Mouse (Mus musculus): ENCODE measurements around the gene Acp7. TPM values are rescaled to one million over a fixed set of nuclear protein-coding genes. Genes with fewer than 3 reads are reported as not detected.

The Acp7 gene
- polyA plus RNA-seq, 1 experiment from 2014 or later: not detected

DNA sequence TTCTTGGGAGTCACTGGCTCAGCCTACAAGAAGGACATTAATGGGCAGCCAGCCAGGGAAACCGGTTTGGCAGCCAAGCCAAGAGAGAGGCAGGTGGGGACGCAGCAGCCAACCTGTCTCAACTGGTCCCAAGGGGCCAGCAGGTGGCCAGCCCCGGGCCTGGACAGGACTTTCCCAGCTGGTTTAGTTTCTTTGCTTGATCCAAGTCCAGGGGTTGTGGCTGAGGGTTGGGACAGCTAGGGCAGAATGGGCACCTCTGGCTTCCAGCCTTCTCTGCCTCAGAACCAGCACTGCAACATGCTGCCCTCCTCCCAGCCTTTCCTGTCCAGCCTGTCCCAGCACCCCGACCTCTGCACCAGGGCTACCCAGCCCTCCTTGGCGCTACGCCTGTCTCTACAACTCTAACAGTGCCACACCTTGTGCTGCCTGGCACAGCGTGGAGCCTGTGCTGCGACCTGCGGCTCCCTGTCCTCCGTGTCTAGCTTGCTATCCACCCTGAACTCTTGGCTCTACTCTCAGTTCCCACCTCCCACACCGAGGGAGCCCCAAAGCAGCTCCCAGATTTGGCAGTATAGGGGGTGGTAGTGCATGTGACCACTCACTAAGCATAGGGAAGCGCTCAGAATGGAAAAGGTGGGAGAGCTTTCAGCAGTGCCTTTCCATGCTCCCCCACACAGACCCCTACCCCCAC is 60.7 kb downstream of the Acp7 start:
- H3K36me3 ChIP-seq: peaks cover 30% of the 10 kb centered on the region
- H3K4me3 ChIP-seq: no peak overlapping the region
- H3K4me2 ChIP-seq (replicated peaks): no peak overlapping the region
- no peak overlapping the region for H3K27ac ChIP-seq (replicated peaks)
- ATAC-seq (ENCODE audit: low FRiP score, low read depth): no peak
- no peaks in the 10 kb centered on the region for H3K9me3 ChIP-seq
- peaks cover 7% of the 10 kb centered on the region; the same call in 1 of the 2 replicates for H3K4me1 ChIP-seq
- H3K9ac ChIP-seq (replicated peaks): no peak overlapping the region
- WGBS: 80% methylated on average over 12 of the region's 12 CpGs
- H3K27me3 ChIP-seq: no peaks in the 10 kb centered on the region

DNA sequence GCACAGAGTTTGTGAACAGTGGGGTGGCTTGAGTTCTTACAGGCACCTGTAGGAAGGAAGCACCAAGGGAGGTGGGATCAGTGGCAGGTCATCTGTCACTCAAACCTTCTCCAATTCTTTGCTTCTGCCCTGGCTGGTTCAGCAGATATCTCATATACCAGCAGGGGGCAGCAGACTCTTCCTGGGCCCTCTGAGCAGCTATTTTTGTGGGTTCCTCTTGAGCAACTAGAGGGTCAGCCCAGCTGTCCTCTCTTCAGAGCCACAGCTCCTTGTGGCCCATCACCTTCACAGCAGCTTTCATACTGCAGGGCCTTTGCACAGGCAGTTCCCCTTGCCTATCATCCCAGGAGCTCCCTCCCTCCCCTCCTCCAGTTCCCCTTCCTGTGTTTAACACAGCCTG is 62.9 kb downstream of the Acp7 start:
- Histone ChIP-seq H3K4me3 (no peak overlapping the region), H3K4me2 (replicated peaks) (no peak overlapping the region), H3K27ac (replicated peaks) (no peak overlapping the region), H3K4me1 (peaks cover 7% of the 10 kb centered on the region; the same call in 1 of the 2 replicates), H3K9ac (replicated peaks) (no peak overlapping the region), H3K27me3 (no peaks in the 10 kb centered on the region), H3K36me3 (peaks cover 49% of the 10 kb centered on the region), H3K9me3 (no peaks in the 10 kb centered on the region)
- ATAC-seq (ENCODE audit: low FRiP score, low read depth): no peak

DNA sequence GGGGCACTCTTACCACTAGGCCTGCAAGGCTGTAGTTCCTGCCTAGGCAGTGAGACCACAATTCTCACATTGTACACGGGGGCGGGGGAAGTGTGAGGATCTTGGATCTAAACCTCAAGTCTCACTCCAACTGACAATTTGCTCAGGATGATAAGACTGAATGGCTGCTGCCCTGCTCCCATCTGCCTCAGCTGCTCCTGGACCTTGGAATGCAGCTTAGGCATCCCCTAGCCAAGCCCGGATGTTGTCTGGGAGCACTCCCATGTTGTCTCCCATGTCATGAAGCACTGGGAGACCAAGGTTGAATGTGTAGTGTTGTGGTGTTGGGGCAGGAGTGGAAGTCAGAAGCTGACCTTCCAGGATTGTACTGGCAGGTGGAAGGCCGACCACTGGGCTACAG is 63.6 kb downstream of the Acp7 start:
- WGBS: 90% methylated on average over 4 of the region's 4 CpGs
- no peak overlapping the region for H3K27ac ChIP-seq (replicated peaks)
- H3K4me2 ChIP-seq (replicated peaks): no peak overlapping the region
- H3K9ac ChIP-seq (replicated peaks): no peak overlapping the region
- H3K36me3 ChIP-seq: peaks cover 56% of the 10 kb centered on the region
- ATAC-seq (ENCODE audit: low FRiP score, low read depth): no peak
- H3K9me3 ChIP-seq: no peaks in the 10 kb centered on the region
- H3K27me3 ChIP-seq: no peaks in the 10 kb centered on the region
- H3K4me1 ChIP-seq: peaks cover 7% of the 10 kb centered on the region; the same call in 1 of the 2 replicates
- no peak overlapping the region for H3K4me3 ChIP-seq

DNA sequence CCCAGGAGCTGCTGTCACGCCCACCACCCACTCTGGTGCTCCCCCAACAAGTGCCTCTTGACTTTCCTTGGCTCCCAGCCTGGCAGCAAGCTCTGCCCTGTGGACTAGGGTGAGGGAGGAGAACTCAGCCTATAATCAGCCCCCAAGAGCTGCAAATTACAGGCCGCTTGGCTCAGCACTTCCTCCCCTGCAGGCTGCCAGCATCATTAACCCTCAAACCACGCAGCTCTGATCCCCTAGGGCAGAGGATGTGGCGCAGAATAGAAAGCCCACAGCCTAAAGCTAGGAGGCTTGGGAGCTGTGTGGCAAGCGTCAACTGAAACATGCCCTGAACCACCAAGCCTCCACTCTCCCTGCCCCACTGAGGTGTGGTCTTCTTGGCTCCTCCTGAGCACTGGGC is 65.7 kb downstream of the Acp7 start:
- Histone ChIP-seq H3K9ac (replicated peaks) (no peak overlapping the region), H3K27me3 (no peaks in the 10 kb centered on the region), H3K4me1 (no peaks in the 10 kb centered on the region), H3K27ac (replicated peaks) (no peak overlapping the region), H3K36me3 (peaks cover 71% of the 10 kb centered on the region), H3K9me3 (no peaks in the 10 kb centered on the region), H3K4me3 (no peak overlapping the region), H3K4me2 (replicated peaks) (no peak overlapping the region)
- 93% methylated on average over 5 of the region's 5 CpGs for WGBS
- ATAC-seq (ENCODE audit: low FRiP score, low read depth): no peak

DNA sequence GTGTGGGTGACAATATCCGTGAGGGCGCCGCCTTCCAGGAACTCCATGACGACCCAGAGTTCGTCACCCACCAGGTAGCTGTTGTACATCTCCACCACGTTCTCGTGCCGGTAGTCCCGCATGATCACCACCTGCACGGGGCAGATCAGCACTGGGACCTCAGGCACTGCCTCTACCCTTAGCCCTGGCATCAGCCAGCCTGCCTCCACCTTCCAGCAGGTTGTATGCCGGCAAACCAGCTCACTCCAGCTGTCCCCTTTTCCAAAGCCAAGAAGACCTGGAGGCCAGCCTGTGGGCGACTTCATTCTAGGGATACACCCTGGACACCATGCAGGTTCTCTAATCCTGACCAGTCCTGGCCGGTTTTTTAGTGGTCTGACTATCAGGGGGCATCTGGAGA is 68.2 kb downstream of the Acp7 start:
- Histone ChIP-seq H3K4me1 (no peaks in the 10 kb centered on the region), H3K27me3 (no peaks in the 10 kb centered on the region), H3K4me3 (no peak overlapping the region), H3K36me3 (peaks cover 87% of the 10 kb centered on the region), H3K9ac (replicated peaks) (no peak overlapping the region), H3K27ac (replicated peaks) (no peak overlapping the region), H3K4me2 (replicated peaks) (no peak overlapping the region), H3K9me3 (no peaks in the 10 kb centered on the region)
- no peak for ATAC-seq (ENCODE audit: low FRiP score, low read depth)
- 96% methylated on average over 13 of the region's 13 CpGs for WGBS

DNA sequence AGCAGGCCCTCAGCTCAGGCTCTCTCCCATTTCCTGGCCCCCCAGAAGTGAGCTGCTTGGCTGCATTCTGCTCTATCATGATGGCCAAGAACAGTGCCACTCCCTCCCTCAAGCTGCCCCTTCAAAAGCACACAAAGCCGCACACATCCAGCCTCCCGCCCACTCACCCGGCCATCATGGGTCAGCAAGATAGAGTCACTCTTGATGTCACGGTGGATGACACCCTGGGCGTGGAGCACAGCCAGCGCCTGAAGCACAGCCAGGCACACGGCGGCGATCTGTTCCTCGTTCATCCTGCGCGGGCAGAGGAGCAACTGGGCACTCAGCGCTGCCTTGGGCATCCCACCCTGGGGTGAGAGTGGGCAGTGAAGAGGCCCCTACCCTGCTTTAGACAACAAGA is 68.8 kb downstream of the Acp7 start:
- Histone ChIP-seq H3K4me2 (replicated peaks) (no peak overlapping the region), H3K9me3 (no peaks in the 10 kb centered on the region), H3K4me3 (no peak overlapping the region), H3K36me3 (peaks cover 81% of the 10 kb centered on the region), H3K9ac (replicated peaks) (no peak overlapping the region), H3K4me1 (no peaks in the 10 kb centered on the region), H3K27me3 (no peaks in the 10 kb centered on the region), H3K27ac (replicated peaks) (no peak overlapping the region)
- 94% methylated on average over 13 of the region's 13 CpGs for WGBS
- no peak for ATAC-seq (ENCODE audit: low FRiP score, low read depth)

DNA sequence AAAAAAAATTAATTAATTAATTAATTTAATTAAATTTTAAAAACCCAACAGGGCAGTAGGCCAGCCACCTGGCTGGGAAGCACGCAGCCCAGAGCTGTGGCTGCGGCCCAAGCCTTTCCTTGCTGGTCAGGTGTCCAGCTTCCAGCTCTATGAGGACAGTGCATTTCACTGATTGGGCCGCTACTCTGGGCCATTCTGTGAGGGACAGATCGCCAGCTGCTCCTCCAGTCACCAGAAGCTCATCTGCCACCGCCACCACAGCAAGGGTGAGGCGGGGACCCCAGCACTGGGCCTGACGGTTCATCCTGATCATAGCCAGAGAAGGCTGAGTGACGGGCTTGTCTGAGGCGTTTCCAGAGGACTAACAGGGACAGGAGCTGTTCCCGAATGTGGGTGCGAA is 69.2 kb downstream of the Acp7 start:
- ATAC-seq (ENCODE audit: low FRiP score, low read depth): no peak
- WGBS: 90% methylated on average over 11 of the region's 11 CpGs

DNA sequence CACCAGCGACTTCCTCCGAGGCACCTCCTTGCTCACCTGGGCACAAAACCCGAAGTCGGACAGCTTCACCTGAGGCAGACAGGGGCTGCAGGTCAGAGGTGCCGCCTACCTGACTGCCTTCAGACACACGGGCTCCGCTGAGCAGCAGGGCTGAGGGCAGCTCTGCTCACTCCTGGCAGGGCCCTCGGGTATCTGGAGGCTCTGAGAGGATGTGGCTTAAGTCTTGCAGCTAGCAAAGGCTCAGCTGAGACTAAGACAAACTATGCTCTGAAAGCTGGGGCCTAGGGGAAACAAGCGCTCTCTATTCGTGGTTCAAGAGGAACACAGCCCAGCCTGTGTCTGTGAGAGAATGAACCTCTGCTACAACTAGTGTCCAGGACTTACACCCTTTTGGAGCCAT is 70.3 kb downstream of the Acp7 start:
- Histone ChIP-seq H3K36me3 (peaks cover 66% of the 10 kb centered on the region), H3K4me2 (replicated peaks) (no peak overlapping the region), H3K4me1 (peaks cover 5% of the 10 kb centered on the region; the same call in 1 of the 2 replicates), H3K27me3 (no peaks in the 10 kb centered on the region), H3K4me3 (no peak overlapping the region), H3K27ac (replicated peaks) (no peak overlapping the region), H3K9me3 (no peaks in the 10 kb centered on the region), H3K9ac (replicated peaks) (no peak overlapping the region)
- ATAC-seq (ENCODE audit: low FRiP score, low read depth): no peak
- WGBS: 94% methylated on average over 10 of the region's 10 CpGs

More for the DNA sequence above, 69.2 kb downstream of the Acp7 start:
- Histone ChIP-seq H3K4me3 (no peak overlapping the region), H3K27me3 (no peaks in the 10 kb centered on the region), H3K9ac (replicated peaks) (no peak overlapping the region), H3K4me1 (no peaks in the 10 kb centered on the region), H3K27ac (replicated peaks) (no peak overlapping the region), H3K4me2 (replicated peaks) (no peak overlapping the region), H3K9me3 (no peaks in the 10 kb centered on the region), H3K36me3 (peaks cover 77% of the 10 kb centered on the region)

DNA sequence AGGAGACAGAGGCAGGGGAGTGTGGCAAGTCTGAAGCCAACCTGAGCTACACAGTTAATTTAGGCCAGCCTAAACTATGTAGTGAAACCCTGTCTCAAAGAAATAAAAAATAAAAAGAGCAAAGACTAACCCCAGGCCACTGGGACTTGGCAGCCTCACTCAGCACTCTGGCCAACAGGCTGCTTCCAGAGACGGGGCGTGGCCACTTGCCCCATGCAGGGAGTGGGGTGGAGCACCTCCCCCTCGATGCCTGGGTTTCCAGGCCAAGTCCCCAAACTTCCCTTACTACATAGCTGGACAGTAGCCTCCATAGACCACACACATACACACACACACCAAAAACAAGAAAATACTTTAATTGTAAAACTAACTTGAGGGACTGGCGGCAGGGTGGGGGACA is 72.6 kb downstream of the Acp7 start:
- WGBS: 78% methylated on average over 4 of the region's 4 CpGs
- Histone ChIP-seq H3K4me2 (replicated peaks) (no peak overlapping the region), H3K9ac (replicated peaks) (no peak overlapping the region), H3K27me3 (no peaks in the 10 kb centered on the region), H3K4me3 (no peak overlapping the region), H3K27ac (replicated peaks) (no peak overlapping the region), H3K4me1 (peaks cover 5% of the 10 kb centered on the region; the same call in 1 of the 2 replicates), H3K36me3 (peaks cover 45% of the 10 kb centered on the region), H3K9me3 (no peaks in the 10 kb centered on the region)
- ATAC-seq (ENCODE audit: low FRiP score, low read depth): no peak

DNA sequence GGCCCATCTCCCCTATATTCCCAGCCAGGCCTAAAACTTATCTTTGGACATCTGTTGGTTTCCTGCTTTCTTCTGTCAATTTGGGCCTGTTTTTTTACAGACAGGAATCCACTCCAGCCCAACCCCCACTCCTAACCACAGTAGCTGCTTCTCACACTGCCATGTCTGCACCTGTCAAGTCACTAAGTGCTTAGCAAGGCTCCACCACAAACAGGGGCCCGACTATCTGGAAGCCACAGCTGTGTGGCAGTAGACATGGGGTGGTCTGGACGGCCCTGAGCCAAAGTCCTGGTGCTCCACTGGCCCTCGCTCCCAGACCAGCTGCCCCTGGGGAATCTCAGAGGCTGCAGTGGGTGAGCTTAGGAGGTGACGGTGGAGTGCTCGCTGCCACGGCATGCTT is 73.4 kb downstream of the Acp7 start:
- no peak overlapping the region for H3K4me2 ChIP-seq (replicated peaks)
- no peaks in the 10 kb centered on the region for H3K9me3 ChIP-seq
- H3K36me3 ChIP-seq: peaks cover 37% of the 10 kb centered on the region
- peaks cover 5% of the 10 kb centered on the region; the same call in 1 of the 2 replicates for H3K4me1 ChIP-seq
- 89% methylated on average over 6 of the region's 6 CpGs for WGBS
- no peak overlapping the region; the same call in 1 of the 2 replicates for H3K9ac ChIP-seq (replicated peaks)
- no peak overlapping the region for H3K4me3 ChIP-seq
- no peak overlapping the region for H3K27ac ChIP-seq (replicated peaks)
- no peak for ATAC-seq (ENCODE audit: low FRiP score, low read depth)
- H3K27me3 ChIP-seq: no peaks in the 10 kb centered on the region

Small RNAs within 50 kb of the gene (microRNA-seq; reads per million reads assigned to microRNA genes)
- gene Mir7049: 1.4 reads per million

Other genes starting within 250 kb of the Acp7 start
- 45.3 and 46.9 TPM in 2 replicates for gene Med29, start 238.6 kb downstream of the Acp7 start, polyA plus RNA-seq (2016; fragmentation: Nextera tagmentation; extraction: Ambion mirVana)
- gene Paf1, start 238.4 kb downstream of the Acp7 start, polyA plus RNA-seq (2016; fragmentation: Nextera tagmentation; extraction: Ambion mirVana): 83.2 and 86.0 TPM in 2 replicates
- gene Gmfg, start 193.9 kb downstream of the Acp7 start, polyA plus RNA-seq (2016; fragmentation: Nextera tagmentation; extraction: Ambion mirVana): 6.3 TPM in 2 replicates
- gene Lrfn1, start 179.4 kb downstream of the Acp7 start, polyA plus RNA-seq (2016; fragmentation: Nextera tagmentation; extraction: Ambion mirVana): 9.2 and 13.9 TPM in 2 replicates
- not detected in 2 replicates for gene Ifnl2, start 120.9 kb downstream of the Acp7 start, polyA plus RNA-seq (2016; fragmentation: Nextera tagmentation; extraction: Ambion mirVana)
- not detected in 2 replicates for gene Ifnl3, start 108.5 kb downstream of the Acp7 start, polyA plus RNA-seq (2016; fragmentation: Nextera tagmentation; extraction: Ambion mirVana)
- gene Sycn, start 90.4 kb downstream of the Acp7 start, polyA plus RNA-seq (2016; fragmentation: Nextera tagmentation; extraction: Ambion mirVana): not detected in 2 replicates
- not detected in 2 replicates for gene Nccrp1, start 84.1 kb downstream of the Acp7 start, polyA plus RNA-seq (2016; fragmentation: Nextera tagmentation; extraction: Ambion mirVana)
- 34.1 and 34.8 TPM in 2 replicates for gene Samd4b, start 33.2 kb downstream of the Acp7 start, polyA plus RNA-seq (2016; fragmentation: Nextera tagmentation; extraction: Ambion mirVana)
- 40.4 and 43.5 TPM in 2 replicates for gene Pak4, start 33.1 kb downstream of the Acp7 start, polyA plus RNA-seq (2016; fragmentation: Nextera tagmentation; extraction: Ambion mirVana)
- gene Fbxo27, start 61.5 kb upstream of the Acp7 start, polyA plus RNA-seq (2016; fragmentation: Nextera tagmentation; extraction: Ambion mirVana): 4.9 and 5.3 TPM in 2 replicates
- gene Fbxo17, start 85.5 kb upstream of the Acp7 start, polyA plus RNA-seq (2016; fragmentation: Nextera tagmentation; extraction: Ambion mirVana): 6.7 and 7.2 TPM in 2 replicates
- gene Mrps12, start 110.5 kb upstream of the Acp7 start, polyA plus RNA-seq (2016; fragmentation: Nextera tagmentation; extraction: Ambion mirVana): 117 and 120 TPM in 2 replicates
- 30.7 and 30.9 TPM in 2 replicates for gene Sars2, start 110.7 kb upstream of the Acp7 start, polyA plus RNA-seq (2016; fragmentation: Nextera tagmentation; extraction: Ambion mirVana)
- not detected in 2 replicates for gene Ccer2, start 124.8 kb upstream of the Acp7 start, polyA plus RNA-seq (2016; fragmentation: Nextera tagmentation; extraction: Ambion mirVana)
- 78.5 and 80.6 TPM in 2 replicates for gene Sirt2, start 135.4 kb upstream of the Acp7 start, polyA plus RNA-seq (2016; fragmentation: Nextera tagmentation; extraction: Ambion mirVana)
- 38.6 and 44.5 TPM in 2 replicates for gene Nfkbib, start 136.2 kb upstream of the Acp7 start, polyA plus RNA-seq (2016; fragmentation: Nextera tagmentation; extraction: Ambion mirVana)
- 1.7 and 2.8 TPM in 2 replicates for gene Rinl, start 157.6 kb upstream of the Acp7 start, polyA plus RNA-seq (2016; fragmentation: Nextera tagmentation; extraction: Ambion mirVana)
- 323 and 357 TPM in 2 replicates for gene Hnrnpl, start 177.2 kb upstream of the Acp7 start, polyA plus RNA-seq (2016; fragmentation: Nextera tagmentation; extraction: Ambion mirVana)
- 71.4 and 77.2 TPM in 2 replicates for gene Ech1, start 193.9 kb upstream of the Acp7 start, polyA plus RNA-seq (2016; fragmentation: Nextera tagmentation; extraction: Ambion mirVana)
- 3.2 and 3.5 TPM in 2 replicates for gene Lgals4, start 202.5 kb upstream of the Acp7 start, polyA plus RNA-seq (2016; fragmentation: Nextera tagmentation; extraction: Ambion mirVana)
- 2.6 and 3.1 TPM in 2 replicates for gene Lgals7, start 232.5 kb upstream of the Acp7 start, polyA plus RNA-seq (2016; fragmentation: Nextera tagmentation; extraction: Ambion mirVana)

Measured in midbrain, embryonic 12.5 days (tissue).